Mouse (Mus musculus): ENCODE results near the gene Fbxl15.

The Fbxl15 gene

DNA sequence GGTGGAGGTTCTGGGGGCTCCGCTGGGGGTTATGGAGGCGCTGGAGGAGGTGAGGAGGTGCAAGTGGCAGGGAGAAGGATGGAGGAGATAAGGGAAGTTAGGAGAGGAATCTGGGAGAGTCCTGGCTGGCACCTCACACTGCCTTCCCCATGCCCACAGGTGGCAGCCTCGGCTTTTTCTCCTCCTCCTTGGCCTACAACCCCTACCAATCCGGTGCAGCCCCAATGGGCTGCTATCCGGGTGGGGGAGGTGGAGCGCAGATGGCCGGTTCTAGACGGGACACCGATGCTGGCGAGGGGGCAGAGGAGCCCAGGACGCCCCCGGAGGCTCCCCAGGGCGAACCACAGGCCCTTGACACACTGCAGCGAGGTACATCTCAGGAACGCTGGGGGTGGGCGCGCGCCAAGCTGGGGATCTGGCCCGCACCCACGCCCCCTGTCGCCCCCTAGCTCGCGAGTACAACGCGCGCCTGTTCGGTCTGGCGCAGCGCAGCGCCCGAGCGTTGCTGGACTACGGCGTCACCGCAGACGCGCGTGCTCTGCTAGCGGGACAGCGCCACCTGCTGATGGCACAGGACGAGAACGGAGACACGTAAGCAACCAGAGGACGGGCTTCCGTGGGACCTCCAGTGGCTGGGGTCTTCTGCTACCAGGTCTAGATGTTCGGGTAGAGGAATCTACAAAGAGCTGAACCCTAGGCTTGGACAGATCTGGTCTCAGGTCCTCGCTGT is 19.1 kb upstream of the Fbxl15 start:
- DNase-seq, result peak; percentile 85

DNA sequence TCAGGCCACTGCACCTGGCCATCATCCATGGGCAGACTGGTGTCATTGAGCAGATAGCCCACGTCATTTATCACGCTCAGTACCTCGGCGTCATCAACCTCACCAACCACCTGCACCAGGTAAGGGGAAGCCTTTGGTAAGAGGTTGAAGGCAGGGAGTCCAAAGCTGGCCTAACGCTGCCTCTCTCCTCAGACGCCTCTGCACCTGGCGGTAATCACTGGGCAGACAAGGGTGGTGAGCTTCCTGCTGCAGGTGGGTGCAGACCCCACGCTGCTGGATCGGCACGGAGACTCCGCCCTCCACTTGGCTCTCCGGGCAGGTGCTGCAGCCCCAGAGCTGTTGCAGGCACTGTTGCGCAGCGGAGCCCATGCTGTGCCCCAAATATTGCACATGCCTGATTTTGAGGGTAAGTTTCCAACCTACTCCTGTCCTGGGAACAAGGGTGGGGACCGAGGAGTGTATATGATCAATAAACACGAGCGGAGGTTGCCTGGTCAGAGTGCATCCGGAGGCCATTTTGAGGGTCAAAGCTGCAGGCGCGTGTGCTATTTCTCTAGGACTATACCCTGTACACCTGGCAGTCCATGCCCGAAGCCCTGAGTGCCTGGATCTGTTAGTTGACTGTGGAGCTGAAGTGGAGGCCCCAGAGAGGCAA is 18.2 kb upstream of the Fbxl15 start:
- peak; percentile 7 for DNase-seq

DNA sequence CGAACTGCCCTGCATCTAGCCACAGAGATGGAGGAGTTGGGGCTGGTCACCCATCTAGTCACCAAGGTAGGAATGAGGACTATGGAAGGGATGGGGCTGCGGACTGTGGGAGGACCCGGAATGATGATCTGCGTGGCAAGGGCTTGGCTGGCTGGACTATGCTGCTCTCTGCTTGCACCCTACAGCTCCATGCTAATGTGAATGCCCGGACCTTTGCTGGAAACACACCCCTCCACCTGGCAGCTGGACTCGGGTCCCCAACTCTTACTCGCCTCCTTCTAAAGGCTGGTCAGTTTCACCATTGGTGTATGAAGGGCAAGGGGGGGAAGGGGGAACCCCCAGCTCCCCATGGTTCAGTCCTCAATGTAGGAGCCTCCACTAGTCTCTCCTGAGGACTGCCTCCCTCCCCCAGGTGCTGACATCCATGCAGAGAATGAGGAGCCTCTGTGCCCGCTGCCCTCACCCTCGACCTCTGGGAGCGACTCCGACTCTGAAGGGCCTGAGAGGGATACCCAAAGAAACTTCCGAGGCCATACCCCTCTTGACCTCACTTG is 17.6 kb upstream of the Fbxl15 start:
- DNase-seq, result peak; percentile 4

DNA sequence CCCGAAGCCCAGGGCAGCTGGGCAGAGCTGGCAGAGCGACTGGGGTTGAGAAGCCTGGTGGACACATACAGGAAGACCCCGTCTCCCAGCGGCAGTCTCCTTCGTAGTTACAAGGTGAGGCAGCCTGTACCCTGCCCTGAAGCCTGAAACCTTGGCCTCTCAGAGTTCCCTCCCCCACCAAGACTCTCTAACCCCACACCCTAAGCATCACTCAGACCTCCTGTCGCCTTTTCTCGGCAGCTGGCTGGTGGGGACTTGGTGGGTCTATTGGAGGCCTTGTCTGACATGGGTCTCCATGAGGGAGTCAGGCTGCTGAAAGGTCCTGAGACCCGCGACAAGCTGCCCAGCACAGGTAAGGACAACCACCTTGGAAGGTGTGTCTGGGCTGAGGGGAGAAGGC is 16.6 kb upstream of the Fbxl15 start:
- DNase-seq, result no peak

- DNase-seq, result no peak
These were observed 15.4 kb upstream of the Fbxl15 start for GRCm38 (mm10) chr19:46312566-46312965.

DNA sequence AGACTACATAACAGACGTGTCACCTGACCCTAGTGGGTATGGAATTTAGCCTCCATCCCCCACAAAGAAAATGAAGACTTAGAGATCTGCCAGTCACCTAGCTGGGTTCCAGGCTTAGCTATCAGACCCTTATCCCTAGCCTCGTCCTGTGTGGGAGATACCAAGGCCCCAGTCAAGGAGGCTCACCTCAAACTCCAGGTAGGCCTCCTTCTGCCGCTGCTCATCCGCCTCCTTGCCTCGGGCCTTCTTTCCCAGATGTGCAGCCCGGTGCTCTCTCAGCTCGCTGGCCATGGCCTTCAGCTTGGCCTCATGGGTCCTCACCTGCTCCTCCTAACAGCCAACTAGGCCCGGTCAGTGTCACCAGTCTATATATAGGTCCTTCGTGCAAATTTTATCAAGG is 14.9 kb upstream of the Fbxl15 start:
- DNase-seq, result no peak

DNA sequence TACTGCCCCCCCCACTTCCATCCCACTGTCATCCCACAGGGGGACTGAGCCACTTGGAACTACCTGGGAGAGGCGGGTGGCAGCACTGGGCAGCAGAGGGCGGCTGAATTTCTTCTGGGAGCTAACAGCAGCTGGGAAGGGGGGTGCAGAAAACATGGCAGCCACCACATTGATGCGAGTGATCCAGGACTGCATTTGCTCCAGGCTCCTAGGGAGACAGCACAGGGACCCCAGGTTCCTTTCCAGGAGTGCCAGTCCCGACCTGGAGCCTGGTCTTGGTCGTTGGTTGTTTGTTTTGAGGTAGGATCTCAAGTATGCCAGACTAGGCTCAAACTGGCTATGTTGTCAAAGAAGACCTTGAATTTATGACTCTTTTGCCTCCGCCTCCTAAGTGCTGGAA is 14.4 kb upstream of the Fbxl15 start:
- no peak for DNase-seq

DNA sequence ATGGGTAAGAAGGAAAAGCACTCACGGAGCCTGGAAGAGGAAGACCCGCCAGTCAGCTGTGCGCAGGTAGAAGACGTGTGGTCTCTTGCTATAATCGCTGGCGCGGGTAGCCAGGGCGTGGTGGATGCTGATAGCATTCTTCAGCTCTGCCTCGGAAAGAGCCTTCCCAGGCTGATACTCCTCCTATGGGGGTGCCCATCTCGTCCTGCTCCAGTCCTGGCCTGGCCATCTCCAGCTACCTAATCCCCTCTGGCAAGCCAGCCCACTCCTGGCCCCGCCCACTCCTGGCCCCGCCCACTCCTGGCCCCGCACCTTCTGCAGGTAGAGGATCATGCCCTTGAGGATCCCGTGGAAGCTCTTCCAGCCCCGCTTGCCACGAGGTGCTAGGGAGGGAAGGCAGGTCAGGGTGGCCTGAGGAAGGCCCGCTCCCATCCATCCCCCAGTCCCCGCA is 13.8 kb upstream of the Fbxl15 start:
- no peak for DNase-seq

GRCm38 (mm10) chr19:46314872-46315742 is 12.9 kb upstream of the Fbxl15 start:
- no peak for DNase-seq

- no peak for DNase-seq
These were observed 12.0 kb upstream of the Fbxl15 start for GRCm38 (mm10) chr19:46315752-46316610.

DNA sequence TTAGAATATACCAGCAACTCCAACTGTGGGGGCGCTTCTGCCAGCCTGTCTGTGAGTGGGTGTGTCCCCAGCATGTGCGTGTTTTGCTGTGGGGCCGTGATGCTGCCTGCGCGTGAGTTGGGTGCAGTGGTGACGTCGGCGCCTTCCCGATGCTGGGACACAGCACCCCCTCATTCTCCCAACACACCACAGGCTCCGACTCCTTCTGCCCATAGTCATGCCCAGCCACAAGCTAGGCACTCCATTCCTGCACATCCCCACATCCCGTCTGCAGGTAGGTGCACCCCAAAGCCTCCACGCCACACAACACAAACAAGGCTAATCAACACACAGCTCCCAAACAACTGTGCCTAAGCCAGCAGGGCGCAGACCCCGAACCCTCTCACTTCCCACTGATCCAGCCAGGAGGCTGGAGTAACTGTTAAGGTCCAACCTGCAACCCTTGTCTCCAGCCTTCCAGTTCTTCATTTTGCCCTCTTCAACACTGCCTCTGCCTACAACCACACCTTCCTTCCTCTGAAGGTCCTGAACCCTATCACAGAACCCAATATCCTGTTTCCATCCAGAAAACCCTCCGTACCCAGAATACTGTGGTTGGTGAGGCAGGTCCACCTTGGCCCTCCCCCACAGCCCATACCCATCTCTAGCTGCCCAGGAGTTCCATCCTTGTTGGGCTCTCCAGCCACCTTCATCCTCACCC is 11.0 kb upstream of the Fbxl15 start:
- peak; percentile 84 for DNase-seq

GRCm38 (mm10) chr19:46317546-46317885 is 10.5 kb upstream of the Fbxl15 start:
- DNase-seq, result no peak

- peak; percentile 75 for DNase-seq
These were observed 9.9 kb upstream of the Fbxl15 start for GRCm38 (mm10) chr19:46318031-46318471.

DNA sequence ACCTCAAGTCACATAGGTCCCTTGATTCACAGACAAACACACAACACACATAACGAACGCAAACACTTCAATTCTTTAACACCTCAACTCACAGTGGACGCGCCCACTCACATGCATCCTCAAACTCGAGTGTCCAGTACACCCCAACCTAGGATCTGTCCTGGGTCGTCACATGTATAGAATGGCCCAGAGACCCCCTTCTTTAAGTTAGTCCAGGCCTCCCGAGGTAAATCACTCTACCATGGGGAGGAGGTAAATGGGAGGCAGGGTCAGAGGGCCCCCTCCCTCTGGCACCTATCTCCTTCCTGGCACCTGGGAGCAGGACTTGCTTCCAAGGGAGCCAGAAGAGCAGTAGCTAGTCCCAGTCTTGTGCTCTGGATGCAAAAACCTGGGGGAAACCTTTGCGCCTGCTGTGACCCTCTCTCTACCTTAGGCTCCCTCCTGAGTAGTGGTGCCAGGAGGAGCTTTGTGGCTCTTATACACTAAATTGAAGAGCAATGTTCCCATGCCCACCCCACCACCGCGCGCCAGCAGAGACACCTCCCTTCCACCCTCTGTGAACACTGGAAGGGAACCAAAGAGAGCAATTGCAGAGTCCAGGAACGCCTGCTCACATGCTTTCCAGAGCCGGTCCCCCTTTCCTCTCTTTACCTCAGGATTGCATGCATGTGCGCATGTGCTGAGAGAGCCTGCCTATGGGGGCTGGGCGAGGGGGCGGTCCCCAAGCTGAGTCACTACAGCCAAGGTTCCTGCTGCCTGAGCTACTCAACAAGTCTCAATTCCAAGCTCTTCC is 9.2 kb upstream of the Fbxl15 start:
- DNase-seq, result peak; percentile 94

DNA sequence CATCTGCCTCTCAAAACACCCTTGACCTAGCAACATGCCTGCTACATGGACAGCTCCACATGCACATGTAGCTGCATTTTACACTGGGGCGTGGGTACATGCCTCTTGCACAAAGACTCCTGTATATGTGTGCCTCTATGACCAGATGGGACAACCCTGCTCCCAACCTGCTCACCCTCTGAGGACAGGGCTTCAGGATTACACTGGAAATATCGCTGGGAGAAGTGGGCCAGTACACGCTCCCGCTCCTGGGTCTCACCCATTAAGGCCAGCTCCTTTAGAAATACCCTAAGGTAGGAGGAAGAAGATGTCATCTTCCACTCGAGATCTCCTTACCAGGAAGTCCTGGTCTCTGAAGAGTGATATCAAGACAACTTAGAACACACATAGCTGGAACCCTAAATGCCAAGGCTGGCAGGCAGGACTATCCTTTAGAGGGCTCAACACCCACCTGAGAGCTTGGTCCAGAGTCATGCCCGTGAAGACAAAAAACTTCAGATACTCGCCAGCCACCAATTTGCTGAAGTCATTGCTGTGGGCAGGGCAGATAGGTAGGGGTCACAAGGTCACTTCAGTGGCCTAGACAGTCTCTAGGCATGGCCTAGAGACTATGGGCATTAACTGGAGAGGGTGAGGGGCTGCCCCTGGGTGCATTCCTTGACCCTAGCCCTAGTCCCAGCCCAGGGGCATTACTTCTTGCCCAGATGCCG is 7.8 kb upstream of the Fbxl15 start:
- DNase-seq, result no peak

GRCm38 (mm10) chr19:46321101-46321943 is 6.7 kb upstream of the Fbxl15 start:
- no peak for DNase-seq

GRCm38 (mm10) chr19:46322144-46322995 is 5.6 kb upstream of the Fbxl15 start:
- no peak for DNase-seq

- no peak for DNase-seq
These were observed 4.9 kb upstream of the Fbxl15 start for GRCm38 (mm10) chr19:46322996-46323572.

Data from right cerebral cortex, postnatal 25 days (tissue).